Mouse (Mus musculus): ENCODE results near the gene Krtcap2. TPM values are rescaled to one million over a fixed set of nuclear protein-coding genes. Genes with fewer than 3 reads are reported as not detected.

The Krtcap2 gene
- polyA plus RNA-seq, 1 experiment from 2014 or later = 271 TPM

DNA sequence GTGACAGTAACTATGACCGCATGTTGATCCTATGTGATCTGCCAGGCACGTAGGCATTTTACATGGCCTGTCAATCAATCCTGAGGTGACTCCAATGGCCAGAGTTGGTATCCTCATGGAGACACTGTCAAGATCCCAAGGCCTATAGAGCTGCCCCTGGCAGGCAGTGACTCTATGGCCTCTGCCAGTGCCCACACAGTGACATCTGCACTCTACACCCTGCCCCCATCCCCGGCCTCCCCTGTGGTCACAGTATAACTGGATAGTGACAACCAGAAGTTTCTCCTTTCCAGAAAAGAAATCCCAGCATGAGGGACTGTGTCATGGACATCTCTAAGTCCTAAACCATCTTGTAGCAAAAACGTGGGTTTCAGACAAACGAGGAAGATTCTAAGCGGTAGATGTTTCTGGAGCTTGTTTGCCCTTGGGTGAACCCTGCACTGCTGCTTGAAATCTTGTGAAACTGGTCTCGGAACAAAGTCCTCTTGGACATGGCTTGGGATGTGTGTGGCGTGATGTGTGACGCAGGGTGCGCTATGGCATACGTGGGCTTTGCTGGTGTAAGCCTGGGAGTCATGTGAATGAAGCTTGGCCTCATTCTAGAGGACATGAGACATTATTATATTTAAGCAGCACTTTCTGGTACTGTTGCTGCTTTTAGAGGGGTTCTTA, 47.6 kb downstream of the Krtcap2 start:
- no peak for ATAC-seq (ENCODE audit: low FRiP score)
- Histone ChIP-seq H3K4me1 (no peaks in the 10 kb centered on the region; the same call in 1 of the 2 replicates), H3K27ac (no peak overlapping the region), H3K36me3 (no peaks in the 10 kb centered on the region), H3K27me3 (no peaks in the 10 kb centered on the region), H3K4me3 (no peak overlapping the region), H3K9ac (no peak overlapping the region), H3K9me3 (replicated peaks) (no peaks in the 10 kb centered on the region), H3K4me2 (replicated peaks) (no peak overlapping the region)
- WGBS = 92% methylated on average over 11 of the region's 11 CpGs

DNA sequence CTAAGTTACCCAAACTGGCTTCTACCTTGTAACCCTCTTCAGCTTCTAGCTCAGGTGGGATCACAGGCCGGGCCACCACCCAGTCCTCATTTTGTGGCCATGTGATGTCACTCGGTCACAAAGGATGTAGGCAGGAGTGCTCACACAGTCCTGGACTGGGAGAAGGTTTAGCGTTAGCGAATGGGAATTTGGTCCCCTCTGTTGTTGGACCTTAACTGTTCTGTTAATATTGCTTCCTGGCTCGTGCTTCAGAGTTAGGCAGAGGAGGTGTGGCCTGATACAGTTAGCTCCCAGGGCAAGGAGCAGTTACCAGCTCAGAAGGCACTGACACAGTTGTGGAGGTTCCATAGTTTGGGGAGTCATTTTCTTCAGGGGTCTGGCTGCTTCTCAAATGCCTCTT, 48.4 kb downstream of the Krtcap2 start:
- H3K4me3 ChIP-seq = no peak overlapping the region
- H3K36me3 ChIP-seq = no peaks in the 10 kb centered on the region
- ATAC-seq (ENCODE audit: low FRiP score) = no peak
- H3K4me1 ChIP-seq = no peaks in the 10 kb centered on the region
- 0 out of 2 replicates have a peak, but pooled peaks cover 5% of the 10 kb centered on the region for H3K27me3 ChIP-seq
- WGBS = 78% methylated on average over 5 of the region's 5 CpGs
- no peaks in the 10 kb centered on the region for H3K9me3 ChIP-seq (replicated peaks)
- no peak overlapping the region for H3K4me2 ChIP-seq (replicated peaks)
- H3K27ac ChIP-seq = no peak overlapping the region
- no peak overlapping the region for H3K9ac ChIP-seq

DNA sequence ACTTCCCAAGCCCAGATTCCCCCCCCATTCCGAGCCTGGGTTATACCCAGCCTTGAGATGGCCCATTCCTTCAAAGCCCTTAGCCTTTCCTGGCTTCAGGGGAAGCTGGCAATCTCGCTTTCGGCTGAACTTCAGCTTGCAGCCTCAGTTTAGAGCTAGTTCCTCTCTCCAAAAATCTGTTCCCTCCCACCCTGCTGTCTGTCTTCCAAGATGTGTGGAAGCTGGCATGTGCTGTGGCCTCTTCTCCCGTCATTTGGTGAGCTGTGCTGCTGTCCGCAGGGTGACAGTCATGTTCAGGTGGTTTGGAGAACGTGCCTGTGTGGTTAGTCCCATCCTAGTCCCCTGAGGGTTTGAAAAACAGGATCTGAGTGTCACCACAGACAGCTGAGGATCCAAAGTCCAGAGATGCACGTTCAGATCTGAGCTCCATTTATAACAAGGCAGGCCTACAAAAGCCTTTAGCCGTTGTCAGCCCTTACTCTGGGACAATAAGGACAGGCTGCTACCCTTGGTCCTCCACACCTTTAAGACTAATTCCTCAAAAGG, 50.0 kb downstream of the Krtcap2 start:
- peaks cover 6% of the 10 kb centered on the region for H3K4me1 ChIP-seq
- H3K9me3 ChIP-seq (replicated peaks) = no peaks in the 10 kb centered on the region
- H3K36me3 ChIP-seq = no peaks in the 10 kb centered on the region
- no peak overlapping the region for H3K4me3 ChIP-seq
- peaks cover 16% of the 10 kb centered on the region for H3K27me3 ChIP-seq
- H3K9ac ChIP-seq = no peak overlapping the region
- no peak overlapping the region for H3K27ac ChIP-seq
- WGBS = 82% methylated on average over 8 of the region's 8 CpGs
- no peak overlapping the region for H3K4me2 ChIP-seq (replicated peaks)
- ATAC-seq (ENCODE audit: low FRiP score) = no peak

DNA sequence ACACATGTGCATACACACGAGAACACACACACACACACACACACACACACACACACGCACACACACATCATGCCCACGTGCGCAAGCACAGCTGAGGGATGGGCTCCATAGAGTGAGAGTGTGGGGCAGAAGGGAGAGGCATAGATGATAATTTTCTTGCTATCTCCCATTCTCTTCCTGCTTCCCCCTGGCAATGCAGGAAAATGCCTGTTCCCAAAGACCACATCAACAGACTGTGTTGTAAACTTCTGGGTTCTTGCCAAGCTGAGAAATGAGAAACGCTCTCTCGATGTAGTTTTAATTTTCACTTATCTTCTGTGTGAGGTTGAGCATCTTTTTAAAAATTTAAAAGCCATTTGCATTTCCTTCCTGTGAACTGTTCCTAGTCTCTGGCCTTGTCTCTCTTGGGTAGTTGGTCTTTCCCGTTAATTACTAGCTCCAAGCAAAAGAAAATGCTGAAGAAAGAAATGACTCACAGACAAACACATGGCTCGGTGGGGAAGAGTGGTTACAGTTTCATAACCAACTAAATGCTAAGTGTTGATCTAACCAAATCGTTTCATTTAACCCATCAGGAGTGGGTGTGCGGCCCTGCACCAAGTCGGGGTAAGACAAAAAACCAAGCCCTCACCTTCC, 51.1 kb downstream of the Krtcap2 start:
- WGBS = 85% methylated on average over 11 of the region's 11 CpGs
- H3K4me1 ChIP-seq = peaks cover 6% of the 10 kb centered on the region
- ATAC-seq (ENCODE audit: low FRiP score) = no peak
- no peak overlapping the region for H3K9ac ChIP-seq
- peaks cover 19% of the 10 kb centered on the region for H3K27me3 ChIP-seq
- H3K4me3 ChIP-seq = no peak overlapping the region
- H3K36me3 ChIP-seq = no peaks in the 10 kb centered on the region
- H3K4me2 ChIP-seq (replicated peaks) = no peak overlapping the region
- H3K9me3 ChIP-seq (replicated peaks) = no peaks in the 10 kb centered on the region
- H3K27ac ChIP-seq = no peak overlapping the region

DNA sequence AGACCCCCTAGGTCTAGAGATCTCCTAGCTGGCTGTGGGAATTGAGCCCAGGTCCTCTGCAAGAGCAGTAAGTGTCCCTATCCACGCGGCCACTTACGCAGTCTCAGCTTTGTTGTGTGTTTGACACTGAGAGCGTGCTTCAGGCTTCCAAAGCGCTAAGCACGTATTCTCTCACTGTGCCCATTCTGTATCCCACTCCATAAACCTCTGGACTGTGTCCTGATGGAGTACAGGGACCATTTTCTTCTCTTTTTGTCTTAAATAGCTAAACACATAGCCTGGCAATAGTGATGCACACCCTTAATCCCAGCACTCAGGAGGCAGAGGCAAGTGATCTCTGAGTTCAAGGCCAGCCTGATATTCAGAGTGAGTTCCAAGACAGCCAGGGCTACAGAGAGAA, 53.1 kb downstream of the Krtcap2 start:
- Histone ChIP-seq H3K27ac (no peak overlapping the region), H3K9me3 (replicated peaks) (no peaks in the 10 kb centered on the region), H3K9ac (no peak overlapping the region), H3K27me3 (peaks cover 22% of the 10 kb centered on the region), H3K4me2 (replicated peaks) (no peak overlapping the region), H3K36me3 (no peaks in the 10 kb centered on the region), H3K4me1 (peaks cover 6% of the 10 kb centered on the region), H3K4me3 (no peak overlapping the region)
- WGBS = 80% methylated on average over 6 of the region's 6 CpGs
- no peak for ATAC-seq (ENCODE audit: low FRiP score)

DNA sequence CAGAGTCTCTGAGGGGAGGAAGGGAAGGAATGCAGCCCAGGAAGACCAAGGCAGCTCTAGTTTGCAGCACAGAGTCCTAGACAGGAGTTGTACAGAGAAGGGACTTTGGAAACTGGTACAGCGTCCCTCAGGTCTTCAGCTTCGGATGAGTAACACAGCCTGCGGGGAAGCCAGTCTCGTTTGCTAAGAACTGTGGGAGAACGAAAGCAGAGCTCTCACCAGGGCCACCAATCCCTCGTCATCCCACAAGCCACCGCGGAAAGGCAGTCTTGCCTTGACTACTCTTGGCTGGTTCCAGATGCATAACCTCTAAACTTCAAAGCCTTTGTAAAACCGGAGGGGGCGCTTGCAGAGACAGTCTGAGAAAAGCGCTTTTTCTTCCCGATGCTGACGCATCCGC, 53.7 kb downstream of the Krtcap2 start:
- WGBS = 4% methylated on average over 14 of the region's 14 CpGs
- Histone ChIP-seq H3K9me3 (replicated peaks) (no peaks in the 10 kb centered on the region), H3K36me3 (no peaks in the 10 kb centered on the region), H3K4me2 (replicated peaks) (peak overlapping the region; percentile 45), H3K9ac (no peak overlapping the region; the same call in 1 of the 2 replicates), H3K4me3 (peak overlapping the region; percentile 10; the same call in 1 of the 2 replicates), H3K4me1 (peaks cover 6% of the 10 kb centered on the region), H3K27ac (no peak overlapping the region), H3K27me3 (peaks cover 22% of the 10 kb centered on the region)
- ATAC-seq (ENCODE audit: low FRiP score) = no peak

MicroRNA genes within 50 kb of the gene (microRNA counts, 519-probe panel; counts per million panel counts)
- 2,524 counts per million, percentile 65 among the panel's probes with 10 or more counts for microRNA mmu-miR-92b

Small RNA genes within 50 kb of the gene (microRNA-seq; reads per million reads assigned to microRNA genes)
- 7,588 reads per million, percentile 93 among the genes with 10 or more reads in this experiment for gene Mir92b

Other genes with a start within 250 kb of the Krtcap2 start
- gene Rusc1, start 152.7 kb upstream of the Krtcap2 start, polyA plus RNA-seq (2016; fragmentation: Nextera tagmentation; extraction: Ambion mirVana) = 66.9 and 67.1 TPM in 2 replicates
- gene Gm43738, start 144.9 kb upstream of the Krtcap2 start, polyA plus RNA-seq (2016; fragmentation: Nextera tagmentation; extraction: Ambion mirVana) = not detected in 2 replicates
- 284 TPM in 2 replicates for gene Fdps, start 144.0 kb upstream of the Krtcap2 start, polyA plus RNA-seq (2016; fragmentation: Nextera tagmentation; extraction: Ambion mirVana)
- gene Pklr, start 109.8 kb upstream of the Krtcap2 start, polyA plus RNA-seq (2016; fragmentation: Nextera tagmentation; extraction: Ambion mirVana) = 0.25 and 0.96 TPM in 2 replicates
- gene Hcn3, start 85.8 kb upstream of the Krtcap2 start, polyA plus RNA-seq (2016; fragmentation: Nextera tagmentation; extraction: Ambion mirVana) = 20.7 and 22.3 TPM in 2 replicates
- gene Clk2, start 81.2 kb upstream of the Krtcap2 start, polyA plus RNA-seq (2016; fragmentation: Nextera tagmentation; extraction: Ambion mirVana) = 38.8 and 44.4 TPM in 2 replicates
- gene Scamp3, start 68.5 kb upstream of the Krtcap2 start, polyA plus RNA-seq (2016; fragmentation: Nextera tagmentation; extraction: Ambion mirVana) = 105 and 107 TPM in 2 replicates
- gene Fam189b, start 62.8 kb upstream of the Krtcap2 start, polyA plus RNA-seq (2016; fragmentation: Nextera tagmentation; extraction: Ambion mirVana) = 33.4 and 34.2 TPM in 2 replicates
- 50.3 and 51.3 TPM in 2 replicates for gene Gba, start 43.0 kb upstream of the Krtcap2 start, polyA plus RNA-seq (2016; fragmentation: Nextera tagmentation; extraction: Ambion mirVana)
- gene Thbs3, start 30.8 kb upstream of the Krtcap2 start, polyA plus RNA-seq (2016; fragmentation: Nextera tagmentation; extraction: Ambion mirVana) = 64.5 and 71.3 TPM in 2 replicates
- gene Mtx1, start 18.9 kb upstream of the Krtcap2 start, polyA plus RNA-seq (2016; fragmentation: Nextera tagmentation; extraction: Ambion mirVana) = 174 and 175 TPM in 2 replicates
- gene Muc1, start 16.9 kb upstream of the Krtcap2 start, polyA plus RNA-seq (2016; fragmentation: Nextera tagmentation; extraction: Ambion mirVana) = 1.5 and 1.6 TPM in 2 replicates
- gene Trim46, start 343 bp downstream of the Krtcap2 start, polyA plus RNA-seq (2016; fragmentation: Nextera tagmentation; extraction: Ambion mirVana) = 27.2 and 29.6 TPM in 2 replicates
- 63.9 and 86.7 TPM in 2 replicates for gene Dpm3, start 13.4 kb downstream of the Krtcap2 start, polyA plus RNA-seq (2016; fragmentation: Nextera tagmentation; extraction: Ambion mirVana)
- gene Slc50a1, start 24.6 kb downstream of the Krtcap2 start, polyA plus RNA-seq (2016; fragmentation: Nextera tagmentation; extraction: Ambion mirVana) = 44.9 and 46.8 TPM in 2 replicates
- 14.3 and 15.4 TPM in 2 replicates for gene Efna1, start 35.2 kb downstream of the Krtcap2 start, polyA plus RNA-seq (2016; fragmentation: Nextera tagmentation; extraction: Ambion mirVana)
- gene Efna3, start 77.0 kb downstream of the Krtcap2 start, polyA plus RNA-seq (2016; fragmentation: Nextera tagmentation; extraction: Ambion mirVana) = 21.7 and 22.2 TPM in 2 replicates
- 20.5 and 21.4 TPM in 2 replicates for gene Efna4, start 92.1 kb downstream of the Krtcap2 start, polyA plus RNA-seq (2016; fragmentation: Nextera tagmentation; extraction: Ambion mirVana)
- gene Adam15, start 104.0 kb downstream of the Krtcap2 start, polyA plus RNA-seq (2016; fragmentation: Nextera tagmentation; extraction: Ambion mirVana) = 40.3 and 41.9 TPM in 2 replicates
- gene Dcst2, start 116.0 kb downstream of the Krtcap2 start, polyA plus RNA-seq (2016; fragmentation: Nextera tagmentation; extraction: Ambion mirVana) = 0.12 and 0.29 TPM in 2 replicates
- 0.71 and 0.76 TPM in 2 replicates for gene Dcst1, start 119.3 kb downstream of the Krtcap2 start, polyA plus RNA-seq (2016; fragmentation: Nextera tagmentation; extraction: Ambion mirVana)
- gene Zbtb7b, start 148.8 kb downstream of the Krtcap2 start, polyA plus RNA-seq (2016; fragmentation: Nextera tagmentation; extraction: Ambion mirVana) = 0.74 and 0.80 TPM in 2 replicates
- gene Lenep, start 156.8 kb downstream of the Krtcap2 start, polyA plus RNA-seq (2016; fragmentation: Nextera tagmentation; extraction: Ambion mirVana) = 1.0 and 1.5 TPM in 2 replicates
- gene Flad1, start 165.9 kb downstream of the Krtcap2 start, polyA plus RNA-seq (2016; fragmentation: Nextera tagmentation; extraction: Ambion mirVana) = 36.1 and 36.9 TPM in 2 replicates
- 249 and 274 TPM in 2 replicates for gene Cks1b, start 172.4 kb downstream of the Krtcap2 start, polyA plus RNA-seq (2016; fragmentation: Nextera tagmentation; extraction: Ambion mirVana)
- 54.8 and 61.2 TPM in 2 replicates for gene Shc1, start 172.5 kb downstream of the Krtcap2 start, polyA plus RNA-seq (2016; fragmentation: Nextera tagmentation; extraction: Ambion mirVana)
- 63.8 and 66.1 TPM in 2 replicates for gene Pygo2, start 184.2 kb downstream of the Krtcap2 start, polyA plus RNA-seq (2016; fragmentation: Nextera tagmentation; extraction: Ambion mirVana)
- gene Pbxip1, start 190.7 kb downstream of the Krtcap2 start, polyA plus RNA-seq (2016; fragmentation: Nextera tagmentation; extraction: Ambion mirVana) = 25.3 and 26.2 TPM in 2 replicates
- gene Pmvk, start 208.6 kb downstream of the Krtcap2 start, polyA plus RNA-seq (2016; fragmentation: Nextera tagmentation; extraction: Ambion mirVana) = 73.5 and 74.5 TPM in 2 replicates